Mouse (Mus musculus): Measurements from ENCODE around the gene Ap3b1. TPM values are rescaled to one million over a fixed set of nuclear protein-coding genes. Genes with fewer than 3 reads are reported as not detected.

Ap3b1 gene
- total RNA-seq, 2 experiments from 2014 or later, result 22.5 to 23.6 TPM

DNA sequence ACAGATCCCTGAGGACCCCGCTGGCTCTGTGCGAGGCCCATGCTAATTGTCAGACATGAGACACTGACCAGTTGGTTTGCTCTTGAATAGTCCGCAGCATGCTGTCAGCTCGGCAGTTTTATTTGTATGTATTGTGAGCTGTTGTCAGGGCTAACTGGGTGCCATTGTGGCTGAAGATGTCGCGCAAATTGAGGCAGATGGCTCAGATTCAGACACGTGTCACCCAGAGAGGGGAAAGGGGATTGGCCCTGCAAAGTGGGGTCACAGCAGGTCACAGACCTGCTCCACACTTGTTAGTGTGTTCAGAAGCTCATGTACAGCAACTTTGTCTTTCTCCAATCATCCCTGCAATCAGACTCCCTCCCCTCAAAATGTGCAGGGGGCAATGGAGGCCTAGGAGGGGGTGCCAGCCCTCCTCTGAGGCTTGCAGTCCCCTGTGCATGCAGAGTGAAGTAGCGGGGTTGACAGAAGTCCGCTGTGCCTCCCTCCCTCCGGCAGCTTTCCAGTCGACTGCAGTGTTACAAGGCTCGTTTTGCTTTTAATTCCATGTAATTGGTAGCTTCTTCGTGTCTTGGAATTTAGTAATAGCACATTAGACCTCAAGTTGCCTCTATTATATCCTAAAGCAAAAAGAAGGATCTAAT lies 205.7 kb downstream of the Ap3b1 start:
- DNase-seq, result no peak
- Histone ChIP-seq H3K4me3 (no peak overlapping the region), H3K27ac (no peak overlapping the region)
- intact Hi-C loops (cut with DNase I), result loop anchor here (5.0 kb wide), 2 partner anchors 303 to 378 kb away; no protein-coding TSS in a partner anchor
- TF ChIP-seq CTCF (IDR thresholded peaks at IDR 0.05), result no peak

DNA sequence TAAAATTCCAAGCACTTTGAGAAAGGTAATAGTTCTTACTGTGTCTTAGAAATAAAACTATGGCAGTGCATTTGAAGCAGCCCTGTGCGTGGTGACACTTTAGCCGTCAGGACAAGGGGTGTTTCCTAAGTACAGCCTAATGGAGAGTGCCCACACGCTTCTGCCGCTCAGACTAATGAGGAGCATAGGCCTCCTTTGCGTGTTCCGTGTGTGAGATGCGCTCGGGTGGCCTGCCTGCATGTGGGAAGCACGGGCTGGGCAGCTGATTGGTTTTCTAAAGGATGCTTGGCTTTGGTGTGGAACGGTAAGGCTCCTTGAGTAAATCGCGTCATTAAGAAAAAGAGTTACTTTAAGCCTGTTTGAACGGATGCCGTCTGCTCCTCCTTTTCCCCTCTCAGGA lies 206.4 kb downstream of the Ap3b1 start:
- DNase-seq, result no peak
- H3K4me3 ChIP-seq, result no peak overlapping the region
- no peak for TF ChIP-seq CTCF (IDR thresholded peaks at IDR 0.05)
- intact Hi-C loops (cut with DNase I), result no loop called here
- no peak overlapping the region for H3K27ac ChIP-seq

DNA sequence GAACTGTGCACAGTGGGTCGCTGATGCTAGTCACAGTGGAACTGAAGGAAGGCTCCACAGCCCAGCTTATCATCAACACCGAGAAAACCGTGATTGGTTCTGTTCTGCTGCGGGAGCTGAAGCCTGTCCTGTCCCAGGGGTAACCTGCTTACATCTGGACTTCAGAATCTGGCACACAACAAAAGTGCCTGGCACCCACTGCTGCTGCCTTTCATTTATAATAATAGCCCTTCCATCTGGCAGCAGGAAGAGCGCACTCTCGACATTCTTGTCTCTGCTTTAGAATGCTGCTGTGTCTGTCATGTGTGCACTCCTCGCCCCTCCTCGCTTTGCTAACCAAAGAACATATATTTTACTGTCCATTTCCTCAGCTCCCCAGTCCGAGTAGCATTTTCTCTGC lies 206.9 kb downstream of the Ap3b1 start:
- H3K4me3 ChIP-seq, result no peak overlapping the region

DNA sequence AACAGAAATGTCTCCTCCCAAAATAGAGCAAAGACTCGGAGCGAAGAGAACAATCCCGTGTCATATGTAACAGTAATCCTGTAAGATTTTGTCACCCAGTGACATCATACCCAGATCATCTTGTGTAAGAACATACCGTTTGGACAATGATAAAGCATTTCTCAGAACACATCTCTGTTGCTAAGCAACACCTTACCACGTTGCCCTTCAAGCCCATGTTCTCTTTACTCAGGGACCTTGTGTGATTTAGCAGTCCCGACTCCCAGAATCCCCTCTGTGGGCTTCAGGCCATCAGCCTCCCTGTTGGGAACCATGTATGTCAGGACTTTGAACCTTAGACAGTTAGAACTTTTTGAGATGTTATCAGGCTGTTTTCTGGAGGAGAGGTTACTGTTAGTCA lies 209.0 kb downstream of the Ap3b1 start:
- no peak for DNase-seq
- intact Hi-C loops (cut with DNase I), result no loop called here
- H3K4me3 ChIP-seq, result no peak overlapping the region
- no peak for TF ChIP-seq CTCF (IDR thresholded peaks at IDR 0.05)
- H3K27ac ChIP-seq, result no peak overlapping the region

More for the DNA sequence above, 206.9 kb downstream of the Ap3b1 start:
- no peak for TF ChIP-seq CTCF (IDR thresholded peaks at IDR 0.05)
- H3K27ac ChIP-seq, result no peak overlapping the region
- no peak for DNase-seq
- intact Hi-C loops (cut with DNase I), result no loop called here

- DNase-seq, result no peak
- intact Hi-C loops (cut with DNase I), result no loop called here
- Histone ChIP-seq H3K4me3 (no peak overlapping the region), H3K27ac (no peak overlapping the region)
- no peak for TF ChIP-seq CTCF (IDR thresholded peaks at IDR 0.05)
Observed at GRCm38 (mm10) chr13:94571001-94571400, 212.2 kb downstream of the Ap3b1 start.

DNA sequence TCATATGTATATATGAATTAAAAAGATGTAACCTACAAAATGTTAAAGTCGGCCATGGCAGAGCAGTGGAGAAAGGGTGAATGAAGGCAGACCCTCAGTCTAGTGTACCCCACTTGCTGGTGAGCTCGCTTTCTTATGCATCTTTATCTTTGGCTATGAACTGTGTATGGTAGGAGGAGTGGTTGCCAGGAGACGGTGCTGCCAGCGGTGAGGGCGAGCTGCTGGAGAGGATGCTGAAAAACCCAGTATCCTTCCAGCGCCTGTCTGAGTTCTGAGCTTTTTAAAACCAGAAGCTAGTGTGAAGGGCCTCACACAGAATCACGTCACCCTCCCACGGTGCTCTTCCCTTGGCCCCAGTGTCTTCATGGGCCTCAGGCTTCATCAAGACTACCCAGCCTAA lies 214.6 kb downstream of the Ap3b1 start:
- no peak for DNase-seq
- TF ChIP-seq CTCF (IDR thresholded peaks at IDR 0.05), result no peak
- Histone ChIP-seq H3K4me3 (no peak overlapping the region), H3K27ac (no peak overlapping the region)
- intact Hi-C loops (cut with DNase I), result no loop called here

GRCm38 (mm10) chr13:94573833-94574232 lies 215.1 kb downstream of the Ap3b1 start:
- no peak for TF ChIP-seq CTCF (IDR thresholded peaks at IDR 0.05)
- intact Hi-C loops (cut with DNase I), result no loop called here
- H3K27ac ChIP-seq, result no peak overlapping the region
- H3K4me3 ChIP-seq, result no peak overlapping the region
- no peak for DNase-seq

- intact Hi-C loops (cut with DNase I), result no loop called here
- no peak for TF ChIP-seq CTCF (IDR thresholded peaks at IDR 0.05)
- H3K27ac ChIP-seq, result no peak overlapping the region
- no peak for DNase-seq
- H3K4me3 ChIP-seq, result no peak overlapping the region
Observed at GRCm38 (mm10) chr13:94575607-94576398, 217.0 kb downstream of the Ap3b1 start.

DNA sequence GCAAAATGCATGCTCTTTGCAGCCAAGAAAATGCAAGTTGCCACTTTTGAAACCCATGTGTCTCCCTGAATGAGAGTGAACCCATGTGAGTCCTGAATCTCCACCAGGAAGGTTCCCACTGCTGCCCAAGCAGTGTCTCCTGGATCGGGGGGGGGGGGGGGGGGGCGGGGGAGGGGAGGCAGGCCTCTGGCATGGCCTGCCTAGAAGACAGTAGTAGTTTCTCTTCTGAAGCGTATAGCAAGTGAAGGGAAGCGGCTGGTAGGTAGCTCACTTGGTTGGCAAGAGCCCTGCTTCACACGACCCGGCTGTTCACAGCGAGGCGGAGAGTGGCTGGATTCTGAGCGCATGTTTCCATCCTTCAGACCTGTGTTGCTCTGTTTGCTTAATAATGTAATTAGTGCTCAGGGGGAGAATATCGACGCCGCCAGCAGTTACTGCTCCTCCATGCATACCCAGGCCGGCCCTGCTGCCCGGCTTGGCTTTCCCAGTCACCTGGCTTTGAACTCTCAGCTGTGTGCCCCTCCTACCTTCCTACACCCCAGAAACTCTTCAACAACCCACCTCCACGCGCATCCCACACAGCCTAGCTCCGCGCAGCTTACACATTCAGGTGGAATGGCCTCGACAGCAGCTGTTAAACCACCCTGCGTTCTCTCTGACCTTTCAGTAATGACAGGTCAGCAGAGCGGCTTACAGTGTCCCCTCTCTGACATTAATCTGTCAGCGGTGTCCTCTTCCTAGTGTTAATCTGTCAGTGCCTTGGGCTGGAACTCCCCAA lies 217.8 kb downstream of the Ap3b1 start:
- Histone ChIP-seq H3K27ac (no peak overlapping the region), H3K4me3 (no peak overlapping the region)
- no peak for DNase-seq
- TF ChIP-seq CTCF (IDR thresholded peaks at IDR 0.05), result no peak
- intact Hi-C loops (cut with DNase I), result no loop called here

- TF ChIP-seq CTCF (IDR thresholded peaks at IDR 0.05), result no peak
- H3K4me3 ChIP-seq, result no peak overlapping the region
- intact Hi-C loops (cut with DNase I), result no loop called here
- DNase-seq, result no peak
- no peak overlapping the region for H3K27ac ChIP-seq
Observed at GRCm38 (mm10) chr13:94577177-94577540, 218.4 kb downstream of the Ap3b1 start.

DNA sequence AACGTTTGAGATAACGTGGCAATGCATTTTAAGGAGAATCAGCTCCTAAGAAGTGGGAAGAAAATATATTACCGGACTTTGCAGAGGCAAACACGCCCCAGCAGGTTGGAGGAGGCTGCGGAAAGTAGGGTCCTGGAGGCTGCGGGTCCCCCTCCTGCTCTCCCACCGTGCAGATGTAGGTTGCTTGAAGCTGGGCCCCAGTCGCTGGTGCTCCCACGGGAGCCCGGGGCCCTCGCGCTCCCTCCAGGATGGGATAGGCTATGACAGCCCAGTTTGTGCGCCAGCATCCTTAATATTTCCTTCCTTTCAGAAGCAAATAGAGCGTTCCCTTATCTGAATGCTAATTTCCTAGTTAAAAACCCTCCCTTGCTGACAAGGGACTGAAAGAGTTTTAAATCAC lies 236.5 kb downstream of the Ap3b1 start:
- Histone ChIP-seq H3K4me3 (no peak overlapping the region), H3K27ac (no peak overlapping the region)
- intact Hi-C loops (cut with DNase I), result no loop called here
- DNase-seq, result no peak
- no peak for TF ChIP-seq CTCF (IDR thresholded peaks at IDR 0.05)

DNA sequence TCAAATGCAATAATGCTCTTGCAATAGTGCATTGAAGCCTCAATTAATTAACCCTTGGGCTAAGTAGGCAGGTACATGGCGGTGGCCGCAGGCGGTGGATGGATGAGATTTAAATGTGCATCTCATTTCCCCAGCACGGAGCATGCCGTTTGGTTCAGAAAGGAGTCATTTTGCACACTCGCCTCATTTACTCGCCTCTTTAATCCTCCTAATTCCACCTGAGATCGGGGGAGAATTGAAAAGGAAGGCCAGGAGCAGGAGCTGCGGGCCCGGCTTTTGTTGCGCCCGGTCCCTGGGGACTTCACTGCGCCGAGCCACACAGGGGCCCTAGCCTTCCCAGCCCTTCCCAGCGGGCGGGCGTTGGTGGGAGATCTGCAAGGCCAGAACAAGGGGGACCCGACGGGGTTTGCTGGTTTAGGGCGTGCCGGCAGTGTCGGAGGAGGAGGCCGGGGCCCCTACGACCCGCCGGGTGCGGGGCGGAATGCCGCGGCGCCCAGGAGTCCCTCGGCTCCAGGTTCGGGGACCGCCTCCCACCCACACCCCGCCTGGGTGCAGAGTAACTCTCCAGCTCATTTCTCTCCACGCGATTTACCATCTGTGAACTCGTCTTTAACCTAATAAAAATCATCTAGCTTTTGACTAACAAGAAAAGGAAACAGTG lies 237.1 kb downstream of the Ap3b1 start:
- no peak for TF ChIP-seq CTCF (IDR thresholded peaks at IDR 0.05)
- Histone ChIP-seq H3K4me3 (peak overlapping the region; percentile 56), H3K27ac (no peak overlapping the region)
- intact Hi-C loops (cut with DNase I), result no loop called here
- DNase-seq, result no peak
